Comparison of ENCODE assay signal across 20 mouse cellular contexts in genomic region chrX:150848230-150848629, GRCm38 (mm10). TPM values are rescaled to one million over a fixed set of nuclear protein-coding genes. Genes with fewer than 3 reads are reported as not detected.
DNase-seq lines count a peak whose midpoint lies in the region; ATAC-seq lines count a peak whose summit lies in the region.
"Had no signal": no experiment of that assay in that cellular context is flagged by ENCODE, and none has a peak within 500 bp of the region (broad histone marks: within the 10 kb centered on the region; RNA-seq: fewer than 3 reads in every experiment).

No protein-coding gene starts in this region.

- WGBS in heart, embryonic 14.5 days: 34% methylated on average over 8 of the region's 8 CpGs
- 39% methylated on average over 8 of the region's 8 CpGs for WGBS in heart, embryonic 11.5 days (ENCODE audit: insufficient replicate concordance)
- WGBS in liver, embryonic 11.5 days: 44% methylated on average over 8 of the region's 8 CpGs
- WGBS in liver, embryonic 12.5 days (ENCODE audit: insufficient replicate concordance): 36% methylated on average over 8 of the region's 8 CpGs

- H3K4me2 ChIP-seq in heart, embryonic 14.5 days (ENCODE audit: low read length): 0 out of 2 replicates have a peak overlapping the region, but pooled peaks have one; percentile 11
- no peak overlapping the region for H3K4me2 ChIP-seq in heart, embryonic 11.5 days
- H3K4me2 ChIP-seq in liver, embryonic 11.5 days: no peak overlapping the region
- H3K4me2 ChIP-seq in liver, embryonic 12.5 days: no peak overlapping the region
- H3K4me2 ChIP-seq: embryonic facial prominence, embryonic 12.5 days; hindbrain, embryonic 13.5 days; limb, embryonic 15.5 days; neural tube, embryonic 13.5 days; stomach, embryonic 15.5 days had no signal

- no peaks in the 10 kb centered on the region for H3K9me3 ChIP-seq in heart, embryonic 14.5 days (ENCODE audit: control insufficient read depth, low read length)
- H3K9me3 ChIP-seq in heart, embryonic 11.5 days (replicated peaks; ENCODE audit: control insufficient read depth, low read length): no peaks in the 10 kb centered on the region
- no peaks in the 10 kb centered on the region for H3K9me3 ChIP-seq in liver, embryonic 11.5 days (ENCODE audit: control insufficient read depth, low read length)
- H3K9me3 ChIP-seq in liver, embryonic 12.5 days (replicated peaks): no peaks in the 10 kb centered on the region
- H3K9me3 ChIP-seq: embryonic facial prominence, embryonic 12.5 days; hindbrain, embryonic 13.5 days; limb, embryonic 15.5 days; megakaryocyte, embryonic 14.5 days; neural tube, embryonic 13.5 days; stomach, embryonic 15.5 days had no signal

- H3K9ac ChIP-seq in heart, embryonic 14.5 days (ENCODE audit: low read length): no peak overlapping the region
- no peak overlapping the region for H3K9ac ChIP-seq in heart, embryonic 11.5 days (ENCODE audit: low read depth, low read length)
- no peak overlapping the region for H3K9ac ChIP-seq in liver, embryonic 11.5 days (ENCODE audit: low read depth, low read length)
- no peak overlapping the region for H3K9ac ChIP-seq in liver, embryonic 12.5 days
- H3K9ac ChIP-seq: embryonic facial prominence, embryonic 12.5 days; hindbrain, embryonic 13.5 days; limb, embryonic 15.5 days; neural tube, embryonic 13.5 days; stomach, embryonic 15.5 days had no signal

- peak overlapping the region in 1 of 2 experiments; percentile 41; a peak in 1 of 4 replicates for H3K27ac ChIP-seq in heart, embryonic 14.5 days (replicated peaks in 1 of 2; ENCODE audit: control insufficient read depth in 1 of 2, insufficient read depth in 1 of 2, low read depth in 2 of 2, low read length in 2 of 2)
- H3K27ac ChIP-seq in heart, embryonic 11.5 days (ENCODE audit: low read depth, low read length): no peak overlapping the region
- H3K27ac ChIP-seq in liver, embryonic 11.5 days (ENCODE audit: low read depth, low read length): no peak overlapping the region
- no peak overlapping the region for H3K27ac ChIP-seq in liver, embryonic 12.5 days
- H3K27ac ChIP-seq: embryonic facial prominence, embryonic 12.5 days; hindbrain, embryonic 13.5 days; limb, embryonic 15.5 days; neural tube, embryonic 13.5 days; stomach, embryonic 15.5 days had no signal

- no peaks in the 10 kb centered on the region for H3K27me3 ChIP-seq in heart, embryonic 14.5 days (ENCODE audit: control insufficient read depth, insufficient read depth, low read length)
- H3K27me3 ChIP-seq in heart, embryonic 11.5 days (ENCODE audit: control insufficient read depth, insufficient read depth, low read length): no peaks in the 10 kb centered on the region
- no peaks in the 10 kb centered on the region; the same call in none of the 2 replicates for H3K27me3 ChIP-seq in liver, embryonic 11.5 days (replicated peaks; ENCODE audit: control insufficient read depth, insufficient read depth, low read length)
- 0 out of 2 replicates have a peak, but pooled peaks cover 3% of the 10 kb centered on the region for H3K27me3 ChIP-seq in liver, embryonic 12.5 days (replicated peaks)
- H3K27me3 ChIP-seq: embryonic facial prominence, embryonic 12.5 days; hindbrain, embryonic 13.5 days; stomach, embryonic 15.5 days had no signal

- ATAC-seq in heart, embryonic 14.5 days (ENCODE audit: insufficient number of reproducible peaks, insufficient read depth, low FRiP score, low read depth): no peak
- ATAC-seq in heart, embryonic 11.5 days (replicated peaks; ENCODE audit: insufficient number of reproducible peaks, low FRiP score, low TSS enrichment): no peak
- peak; percentile 51; the same call in 1 of the 2 replicates for ATAC-seq in liver, embryonic 11.5 days (replicated peaks; ENCODE audit: low FRiP score)
- ATAC-seq in liver, embryonic 12.5 days: no peak
- ATAC-seq: forebrain, embryonic 14.5 days had no signal

- no peaks in the 10 kb centered on the region for H3K36me3 ChIP-seq in heart, embryonic 14.5 days (ENCODE audit: control insufficient read depth, insufficient read depth, low read length)
- no peaks in the 10 kb centered on the region for H3K36me3 ChIP-seq in heart, embryonic 11.5 days (ENCODE audit: control insufficient read depth, insufficient read depth, low read length)
- no peaks in the 10 kb centered on the region for H3K36me3 ChIP-seq in liver, embryonic 11.5 days (ENCODE audit: control insufficient read depth, insufficient read depth, low read length)
- H3K36me3 ChIP-seq in liver, embryonic 12.5 days: no peaks in the 10 kb centered on the region
- H3K36me3 ChIP-seq: embryonic facial prominence, embryonic 12.5 days; hindbrain, embryonic 13.5 days; limb, embryonic 15.5 days; neural tube, embryonic 13.5 days; stomach, embryonic 15.5 days had no signal

- no peak for DNase-seq in liver, embryonic 11.5 days (ENCODE audit: low spot score)
- peak; percentile 1 for DNase-seq in c-Kit-positive CD71-positive TER-119-positive erythroid progenitor cells, embryonic 14.5 days (ENCODE audit: low spot score)
- peak; percentile 42 for DNase-seq in testis, postnatal 10 days (ENCODE audit: low spot score)
- DNase-seq in gastrocnemius, postnatal 10 days: no peak
- DNase-seq: cerebellum, adult 9-10 months; gastrocnemius, postnatal 14 days; kidney, adult 9 months; kidney, postnatal 25 days; lung, postnatal 10 days; midbrain, embryonic 14.5 days had no signal

- no peak overlapping the region for H3K4me3 ChIP-seq in heart, embryonic 14.5 days (ENCODE audit: control insufficient read depth in 1 of 2, insufficient read depth in 1 of 2, low read depth in 1 of 2, low read length in 2 of 2)
- H3K4me3 ChIP-seq in heart, embryonic 11.5 days (ENCODE audit: low read depth, low read length): no peak overlapping the region
- H3K4me3 ChIP-seq in liver, embryonic 11.5 days (ENCODE audit: low read depth, low read length): no peak overlapping the region
- no peak overlapping the region for H3K4me3 ChIP-seq in liver, embryonic 12.5 days
- H3K4me3 ChIP-seq: embryonic facial prominence, embryonic 12.5 days; hindbrain, embryonic 13.5 days; limb, embryonic 15.5 days; megakaryocyte, embryonic 14.5 days; neural tube, embryonic 13.5 days; stomach, embryonic 15.5 days had no signal

- H3K4me1 ChIP-seq in heart, embryonic 14.5 days (ENCODE audit: control insufficient read depth in 2 of 2, insufficient read depth in 2 of 2, low read length in 2 of 2): peaks cover 4 to 9% of the 10 kb centered on the region in 2 experiments; a peak in 3 of 4 replicates
- no peaks in the 10 kb centered on the region for H3K4me1 ChIP-seq in heart, embryonic 11.5 days (ENCODE audit: control insufficient read depth, insufficient read depth, low read length)
- H3K4me1 ChIP-seq in liver, embryonic 11.5 days (replicated peaks; ENCODE audit: control insufficient read depth, insufficient read depth, low read length): no peaks in the 10 kb centered on the region
- peaks cover 8% of the 10 kb centered on the region; the same call in 1 of the 2 replicates for H3K4me1 ChIP-seq in liver, embryonic 12.5 days
- H3K4me1 ChIP-seq: embryonic facial prominence, embryonic 12.5 days; hindbrain, embryonic 13.5 days; limb, embryonic 15.5 days; megakaryocyte, embryonic 14.5 days; neural tube, embryonic 13.5 days; stomach, embryonic 15.5 days had no signal

RNA-seq across cellular contexts. Expression of gene Maged2, which starts 34.1 kb away (rescaled TPM):
- 590 and 670 TPM in 2 replicates for polyA plus RNA-seq in heart, embryonic 14.5 days (2014; fragmentation: Nextera tagmentation; extraction: Ambion mirVana)
- 718 and 779 TPM in 2 replicates for polyA plus RNA-seq in heart, embryonic 11.5 days (2014; fragmentation: Nextera tagmentation; extraction: Ambion mirVana)
- polyA plus RNA-seq in liver, embryonic 11.5 days (2014; fragmentation: Nextera tagmentation; extraction: Ambion mirVana): 198 and 202 TPM in 2 replicates
- polyA plus RNA-seq in liver, embryonic 12.5 days (2016; fragmentation: Nextera tagmentation; extraction: Ambion mirVana): 103 and 106 TPM in 2 replicates
- 100 to 1,000 TPM; 624 to 636 TPM for total RNA-seq in gastrocnemius, postnatal 10 days (2021)

Comparison
In these comparisons a context has a peak if more than half of its experiments do, and no peak if none do; other contexts are left out.
1. DNase-seq: peak in c-Kit-positive CD71-positive TER-119-positive erythroid progenitor cells, embryonic 14.5 days (single experiment) and testis, postnatal 10 days (single experiment); none in liver, embryonic 11.5 days (single experiment) and gastrocnemius, postnatal 10 days (single experiment).